Mouse (Mus musculus) left cerebral cortex, adult 8-10 months (tissue): Measurements from ENCODE around the gene Olfr263. TPM values are rescaled to one million over a fixed set of nuclear protein-coding genes. Genes with fewer than 3 reads are reported as not detected.
"Not testable (repeated sequence)": the region's sequence is repeated elsewhere in the genome, so short reads cannot be mapped to it uniquely, and the experiment has no call there.

Source experiments
- DNase-seq, 2 experiments: peaks; one replicate each; pipeline ENCODE4 v3.0.0; 2022; ENCODE audit warnings: low spot score in 2 of 2
- total RNA-seq, 4 experiments: library from RNA; stranded (reverse); gene quantifications; 2 replicates each; pipeline ENCODE4 v1.2.4; 2022

Gene Olfr263
- not detected for total RNA-seq

DNA sequence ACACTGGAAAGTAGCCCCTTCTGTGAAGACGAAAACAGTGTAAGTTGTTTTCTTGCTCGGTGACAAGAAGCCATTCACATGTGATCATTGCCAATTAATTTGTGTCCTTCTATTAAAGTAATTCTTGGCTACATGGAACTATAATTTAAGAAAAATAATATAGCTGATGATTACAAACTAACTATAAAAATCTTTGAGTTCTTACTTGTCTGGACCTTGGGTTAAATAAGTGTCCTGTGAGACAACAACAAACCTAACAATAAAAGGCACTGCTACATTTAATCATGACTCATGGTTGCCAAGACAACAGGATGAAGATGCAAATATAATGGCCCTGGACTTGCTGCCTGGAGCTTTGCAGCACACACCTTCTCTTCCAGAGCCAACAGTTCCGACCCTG is at the start of gene Olfr263:
Gene Olfr263, plus strand, starts transcription at position 301 of the 400 bp plus-strand sequence.
- DNase-seq, result not testable (repeated sequence)

DNA sequence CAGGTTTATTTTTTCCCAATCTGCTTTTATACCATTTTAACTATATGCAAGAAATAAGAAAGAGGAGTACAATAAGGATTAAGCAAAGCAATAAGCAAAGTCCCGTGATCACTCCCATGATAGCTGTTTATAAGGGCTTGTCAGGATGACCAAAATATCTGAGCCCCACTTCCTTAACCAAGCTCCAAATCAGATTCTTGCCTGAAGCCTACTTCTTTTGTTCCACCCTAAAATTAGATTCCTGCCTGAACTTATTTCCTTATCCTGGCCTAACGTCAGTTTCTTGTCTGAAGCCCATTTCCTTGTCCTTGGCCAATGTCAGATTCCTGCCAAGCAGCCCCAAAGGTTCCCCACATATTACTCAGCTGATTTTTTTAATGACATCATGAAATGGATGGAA is 46.8 kb upstream of the Olfr263 start:
- DNase-seq, result no peak

DNA sequence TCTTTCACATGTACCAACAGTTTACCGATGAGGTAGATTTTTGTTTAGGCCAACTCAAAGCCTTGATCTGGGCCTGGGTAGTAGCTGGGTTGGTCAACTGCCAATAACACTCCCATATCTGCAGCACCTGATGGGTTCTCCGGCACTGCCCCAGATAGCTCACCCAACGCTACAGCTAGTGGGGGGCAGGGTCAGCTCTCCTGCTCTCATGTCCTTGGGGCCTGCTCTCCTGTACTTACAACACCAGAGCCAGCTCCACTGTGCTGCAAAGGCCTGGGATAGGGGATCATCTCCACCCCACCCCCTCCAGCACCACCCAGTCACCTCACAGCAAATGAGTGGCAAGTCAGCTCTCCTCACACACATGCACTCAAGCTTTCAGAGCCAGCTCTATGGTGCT is 19.7 kb upstream of the Olfr263 start:
- no peak for DNase-seq

DNA sequence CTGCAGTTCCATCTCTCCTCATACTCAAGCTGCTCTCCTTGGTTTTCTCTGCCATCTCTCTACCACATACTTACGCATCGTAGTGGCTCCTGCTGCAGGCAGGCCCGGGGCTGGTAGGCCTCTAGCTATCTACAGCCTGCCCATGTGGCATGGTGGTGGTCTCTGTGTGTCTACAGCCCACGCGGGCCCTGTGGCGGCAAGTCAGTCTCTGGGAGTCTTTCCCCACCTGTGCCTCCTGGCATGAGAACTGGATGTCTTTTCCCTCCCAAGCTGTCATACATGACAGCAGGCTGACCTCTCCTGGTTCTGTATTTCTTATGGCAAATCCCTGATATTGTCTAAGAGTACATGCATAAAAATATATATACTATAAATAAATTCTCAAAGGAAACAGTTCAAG is 19.0 kb upstream of the Olfr263 start:
- DNase-seq, result no peak

DNA sequence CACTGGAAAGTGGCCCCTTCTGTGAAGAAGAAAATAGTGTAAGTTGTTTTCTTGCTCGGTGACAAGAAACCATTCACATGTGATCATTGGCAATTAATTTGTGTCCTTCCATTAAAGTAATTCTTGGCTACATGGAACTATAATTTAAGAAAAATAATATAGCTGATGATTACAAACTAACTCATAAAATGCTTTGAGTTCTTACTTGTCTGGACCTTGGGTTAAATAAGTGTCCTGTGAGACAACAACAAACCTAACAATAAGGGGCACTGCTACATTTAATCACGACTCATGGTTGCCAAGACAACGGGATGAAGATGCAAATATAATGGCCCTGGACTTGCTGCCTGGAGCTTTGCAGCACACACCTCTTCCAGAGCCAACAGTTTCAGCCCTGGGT is 18.3 kb upstream of the Olfr263 start, which contains the start of gene Olfr1369-ps1:
Gene Olfr1369-ps1, plus strand, starts transcription at position 301 of the 400 bp plus-strand sequence.
- not testable (repeated sequence) for DNase-seq

DNA sequence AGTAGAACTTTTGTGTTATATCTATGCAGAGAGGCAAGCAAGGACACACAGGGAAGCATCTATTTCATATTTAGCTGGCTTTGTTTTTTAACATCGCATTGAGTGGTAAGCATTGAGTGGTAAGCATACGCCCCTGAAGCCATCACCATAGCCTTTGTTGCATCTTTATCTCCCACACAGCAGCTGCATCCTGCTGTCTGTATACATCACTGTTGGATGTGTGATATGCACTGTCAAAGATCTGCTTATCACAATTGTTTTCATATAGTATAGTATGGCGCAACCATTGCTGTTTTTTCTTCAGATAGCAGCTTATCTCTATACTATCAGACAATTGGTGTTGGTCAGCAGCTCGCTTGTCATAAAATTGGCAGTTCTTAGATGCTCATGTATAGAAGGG is 15.3 kb upstream of the Olfr263 start:
- no peak for DNase-seq

DNA sequence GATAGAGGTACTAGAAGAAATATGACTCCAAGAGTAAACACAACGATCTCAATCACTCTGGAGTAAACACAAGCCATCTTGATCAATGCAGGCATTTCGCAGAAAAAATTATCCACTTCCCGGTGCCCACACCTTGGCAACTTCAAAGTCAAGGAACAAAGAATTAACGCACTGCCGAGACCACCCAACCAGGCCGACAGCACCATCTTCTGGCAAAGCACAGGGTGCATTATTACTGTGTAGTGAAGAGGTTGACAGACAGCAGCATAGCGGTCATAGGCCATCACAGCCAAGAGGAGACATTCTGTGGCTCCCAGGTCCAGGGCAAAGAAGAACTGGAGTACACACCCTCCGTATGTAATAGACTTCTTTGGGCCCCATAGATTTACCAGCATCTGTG is 13.0 kb downstream of the Olfr263 start:
- no peak for DNase-seq

DNA sequence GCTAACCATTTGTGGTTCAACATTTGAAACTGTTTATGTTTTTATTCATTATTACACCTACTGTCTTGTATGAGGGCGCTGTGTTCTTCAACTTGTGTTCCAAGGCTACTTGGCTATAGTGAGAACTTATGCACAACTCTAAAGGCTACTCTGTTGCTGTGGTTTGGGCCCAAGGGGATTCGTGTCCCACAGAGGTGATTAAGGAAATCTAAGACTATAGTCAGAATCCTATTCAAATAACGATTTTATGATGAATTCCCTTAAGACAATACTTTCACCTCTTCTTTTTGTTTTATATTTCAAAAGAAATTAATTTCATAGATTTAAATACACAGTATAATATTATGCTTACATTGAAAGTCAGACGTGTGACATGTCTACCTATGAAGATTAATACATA is 16.3 kb downstream of the Olfr263 start, which contains the start of gene Olfr1368:
Gene Olfr1368, minus strand, starts transcription at position 101 of the 400 bp plus-strand sequence.
- no peak for DNase-seq

DNA sequence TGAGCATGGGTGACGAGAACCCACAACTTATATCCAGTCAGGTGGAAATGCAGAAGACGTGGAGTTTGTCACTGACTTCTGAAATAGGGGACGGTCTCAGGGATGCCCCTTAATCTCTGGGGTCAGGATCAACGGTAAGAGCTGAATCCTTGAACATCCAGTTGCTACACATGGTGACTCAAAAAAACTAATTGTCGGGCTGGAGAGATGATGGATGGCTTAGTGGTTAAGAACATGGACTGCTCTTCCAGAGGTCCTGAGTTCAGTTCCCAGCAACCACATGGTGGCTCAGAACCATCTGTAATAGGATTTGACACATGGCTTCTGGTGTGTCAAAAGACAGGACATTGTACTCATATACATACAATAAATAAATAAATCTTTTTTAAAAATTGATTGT is 26.4 kb downstream of the Olfr263 start:
- no peak for DNase-seq

DNA sequence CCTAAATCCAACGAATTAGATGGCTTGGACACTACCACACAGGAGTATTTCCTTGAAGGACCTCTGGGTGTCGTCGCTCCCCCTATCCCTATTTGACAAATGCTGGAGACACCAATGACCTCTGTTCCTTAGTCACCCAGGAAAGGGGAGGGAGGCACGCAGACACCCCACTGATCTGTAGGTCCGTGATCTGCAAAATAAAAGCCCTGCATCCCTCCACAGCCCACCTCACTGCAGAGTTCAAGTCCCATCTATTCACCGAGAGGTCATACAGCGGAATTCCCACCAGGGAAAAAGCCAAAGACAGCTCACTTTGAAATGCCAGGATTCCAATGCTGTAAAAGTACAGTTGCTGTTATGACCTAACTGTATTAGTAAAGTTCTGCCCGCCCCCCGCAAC is 28.6 kb downstream of the Olfr263 start:
- no peak for DNase-seq

DNA sequence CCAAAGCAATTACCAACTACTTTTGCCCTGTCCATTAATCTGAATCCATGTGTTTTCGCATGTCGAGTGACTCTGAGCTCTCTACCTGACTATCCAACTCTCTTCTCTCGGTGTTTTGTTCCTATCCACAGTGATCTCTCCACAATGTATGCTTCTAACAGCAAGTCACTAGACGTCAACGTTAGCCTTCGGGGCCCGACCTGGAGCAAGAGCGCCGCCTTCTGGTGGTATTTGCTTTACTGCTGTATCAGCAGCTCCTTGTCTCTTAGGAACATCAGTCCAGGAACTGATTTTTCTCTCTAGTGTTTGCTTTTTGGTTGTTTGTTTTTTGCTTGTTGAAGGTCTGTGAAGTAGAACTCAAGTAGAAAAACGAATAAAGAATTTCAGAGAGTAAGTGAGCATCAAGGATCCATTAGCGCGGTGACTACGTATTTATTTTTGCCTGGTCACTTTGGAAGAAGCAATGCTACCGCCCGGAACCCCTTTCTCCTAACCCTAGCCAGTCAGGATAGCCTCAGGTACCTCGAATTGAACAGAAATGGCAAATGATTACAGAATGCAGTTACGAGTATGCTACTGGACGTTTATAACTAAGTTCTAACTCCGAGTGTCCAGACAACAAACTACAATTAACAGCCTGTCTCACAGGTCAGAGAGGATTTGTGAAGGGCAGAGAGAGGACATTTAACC is 29.5 kb downstream of the Olfr263 start:
- DNase-seq, result peak; percentile 65 to 72

DNA sequence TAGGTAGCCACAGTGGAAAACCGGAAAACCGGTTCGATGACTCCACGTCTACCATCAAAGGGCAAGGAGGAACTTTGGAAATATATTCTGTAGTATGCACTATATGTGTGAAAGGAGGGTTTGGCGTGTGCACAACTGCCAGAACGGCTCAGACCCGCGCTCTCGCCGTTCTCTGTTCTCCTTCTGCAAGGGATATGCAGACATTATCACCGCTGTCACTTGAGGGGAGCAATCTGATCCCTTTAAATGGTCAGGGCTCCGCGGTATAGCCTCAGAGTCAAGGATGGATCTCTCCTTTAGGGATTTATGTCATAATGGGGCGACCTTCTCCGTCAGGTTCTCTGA is 30.0 kb downstream of the Olfr263 start:
- no peak for DNase-seq

DNA sequence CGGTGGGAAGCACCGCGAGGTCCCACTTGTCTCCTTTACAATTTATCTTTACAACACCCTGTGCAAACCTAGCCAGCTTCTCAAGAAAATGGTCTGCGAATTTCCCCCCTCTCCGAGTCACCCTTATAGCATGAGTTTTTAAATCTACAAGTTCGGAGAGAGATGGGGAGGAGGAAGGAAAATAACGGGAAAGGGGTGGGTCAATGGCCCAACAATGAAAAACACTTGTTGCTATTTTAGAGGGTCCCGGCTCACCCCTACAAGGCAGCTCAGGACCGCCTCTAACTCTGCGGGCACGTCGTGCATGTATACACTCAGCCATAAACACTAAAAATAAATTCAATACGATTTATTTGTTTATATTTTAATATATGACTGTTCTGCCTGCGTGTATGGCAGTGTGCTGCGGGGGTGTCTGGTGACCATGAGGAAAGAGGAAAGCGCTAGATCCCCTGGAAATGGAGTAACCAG is 30.6 kb downstream of the Olfr263 start:
- DNase-seq, result no peak

DNA sequence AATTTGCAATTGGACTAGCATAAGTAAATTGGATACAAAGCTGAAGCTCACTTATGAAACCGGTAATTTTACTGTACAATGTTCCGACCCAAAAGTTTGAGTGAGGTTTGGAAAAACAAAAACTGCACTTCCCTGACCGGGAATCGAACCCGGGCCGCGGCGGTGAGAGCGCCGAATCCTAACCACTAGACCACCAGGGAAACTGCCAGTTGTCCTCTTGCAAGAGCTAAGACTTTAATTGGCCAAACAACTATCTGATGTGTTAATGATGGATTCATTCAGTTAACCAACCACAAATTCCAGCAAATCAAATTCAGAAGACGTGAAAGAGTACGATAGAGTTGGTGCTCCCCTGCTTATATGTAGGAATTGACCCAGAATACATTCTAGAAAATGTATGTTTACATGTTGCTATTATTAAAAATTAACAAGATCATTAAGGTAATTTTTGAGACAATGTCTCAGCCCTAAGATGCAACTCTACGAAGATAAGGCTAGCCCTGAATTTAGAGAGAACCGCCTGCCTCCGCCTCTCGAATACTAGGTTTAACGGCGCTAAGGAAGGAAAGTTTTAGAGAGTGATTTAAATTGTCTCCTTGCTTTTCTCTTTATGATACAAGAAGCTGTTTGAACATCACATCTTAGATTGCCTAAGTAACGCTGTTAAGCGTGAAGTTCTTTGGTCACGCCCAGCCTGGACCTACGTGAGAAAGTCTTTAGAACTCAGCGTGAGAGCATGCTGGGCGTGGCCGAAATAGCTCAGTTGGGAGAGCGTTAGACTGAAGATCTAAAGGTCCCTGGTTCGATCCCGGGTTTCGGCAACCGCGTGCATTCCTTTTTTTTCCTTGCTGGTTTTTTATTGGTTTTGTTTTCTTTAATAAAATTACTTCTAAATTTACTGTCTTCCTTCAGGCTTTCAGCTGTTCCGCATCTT is 31.5 kb downstream of the Olfr263 start:
- DNase-seq, result peak; percentile 71 to 99

DNA sequence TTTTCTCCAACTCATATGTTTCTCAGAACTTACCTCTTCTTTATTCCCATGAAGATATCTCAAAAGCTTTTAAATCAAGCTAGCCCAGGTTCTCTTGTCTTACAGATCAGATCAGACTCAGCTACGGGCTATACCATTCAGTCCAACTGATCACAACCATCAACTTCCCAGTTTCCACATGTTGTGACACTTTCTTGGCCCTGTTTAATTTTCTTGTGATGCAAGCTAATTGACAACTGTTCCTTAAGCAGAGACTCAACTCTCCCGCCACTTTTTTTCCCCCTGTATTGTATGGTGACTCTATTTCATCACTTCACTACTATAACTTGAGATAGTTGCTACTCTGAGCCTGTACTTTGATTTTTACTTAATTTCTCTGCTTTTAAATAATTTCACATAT is 32.2 kb downstream of the Olfr263 start:
- DNase-seq, result no peak

DNA sequence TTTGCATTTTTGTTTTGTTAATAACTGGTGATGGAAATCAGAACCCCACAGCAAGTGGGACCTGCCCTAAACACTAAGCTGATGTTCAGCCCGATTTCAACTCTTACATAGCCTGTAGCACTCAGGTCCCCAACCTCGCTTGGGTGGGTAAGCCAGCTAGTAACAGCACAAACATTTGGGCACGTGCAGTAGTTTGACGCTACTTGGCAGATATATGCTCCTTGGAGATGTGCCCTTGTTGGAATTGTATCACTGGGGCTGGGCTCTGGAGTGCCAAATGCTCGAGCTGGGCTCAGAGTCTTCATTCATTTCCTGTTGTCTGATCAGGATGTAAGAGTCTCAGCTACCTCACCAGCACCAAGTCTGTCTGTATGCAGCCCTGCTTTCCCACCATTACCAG is 33.2 kb downstream of the Olfr263 start:
- no peak for DNase-seq

DNA sequence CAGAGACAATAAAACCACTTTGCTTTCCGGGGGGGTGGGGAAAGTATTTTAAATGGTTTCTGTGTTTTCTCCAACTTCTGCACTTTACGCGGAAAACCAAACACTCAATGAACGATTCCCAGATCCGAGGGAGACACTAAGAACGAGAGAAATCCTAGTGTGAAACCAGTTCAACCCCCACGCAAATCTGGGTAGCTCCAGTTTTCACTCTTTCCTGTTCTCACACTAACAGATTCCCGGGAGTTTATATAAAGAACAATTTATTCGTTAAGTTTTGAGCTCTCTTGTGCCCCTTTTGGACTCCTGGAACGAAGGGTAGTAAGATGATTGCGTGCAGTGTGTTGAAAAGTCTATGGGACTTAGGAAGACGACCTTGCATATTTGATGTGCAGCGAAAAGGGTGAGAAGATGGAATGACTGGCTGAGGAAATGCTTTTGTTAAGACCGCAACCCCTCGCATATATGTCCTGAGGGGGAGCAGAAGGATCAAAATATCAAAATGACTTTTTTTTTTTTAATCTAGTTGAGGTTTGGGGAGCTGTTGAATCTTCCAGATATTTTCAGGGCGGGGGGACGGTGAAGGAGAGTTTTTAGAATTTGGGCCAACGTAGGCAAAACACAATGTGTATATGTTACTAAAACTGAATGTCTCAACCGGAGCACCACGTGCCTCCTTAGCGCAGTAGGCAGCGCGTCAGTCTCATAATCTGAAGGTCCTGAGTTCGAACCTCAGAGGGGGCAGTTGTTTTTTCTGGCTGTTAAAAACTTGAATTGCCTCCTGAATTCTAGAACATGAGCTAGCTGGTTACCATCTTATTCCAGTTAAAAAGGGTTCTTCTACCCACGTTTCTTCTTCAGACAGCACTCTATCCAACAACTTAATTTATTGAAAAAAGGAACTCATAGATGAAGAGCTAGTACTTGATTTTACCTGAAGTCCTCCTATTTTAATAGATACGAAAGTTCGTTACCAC is 37.8 kb downstream of the Olfr263 start:
- peak; percentile 55 to 77 for DNase-seq

DNA sequence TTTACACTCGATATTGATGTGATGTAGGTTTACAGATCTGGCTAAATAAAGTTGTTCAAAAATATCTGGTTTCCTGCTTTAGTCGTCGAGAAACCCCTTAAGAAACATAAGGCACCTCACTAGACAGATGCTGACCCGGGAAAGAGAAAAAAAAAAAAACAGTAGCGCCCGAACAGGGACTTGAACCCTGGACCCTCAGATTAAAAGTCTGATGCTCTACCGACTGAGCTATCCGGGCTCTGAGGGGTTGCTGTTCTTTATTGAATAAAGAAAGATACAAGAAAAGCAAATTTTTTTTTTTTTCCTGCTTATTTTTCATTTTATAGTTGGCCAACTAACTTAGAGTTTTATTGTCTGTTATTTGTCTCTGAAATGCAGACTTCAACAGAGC is 38.5 kb downstream of the Olfr263 start:
- DNase-seq, result no peak

DNA sequence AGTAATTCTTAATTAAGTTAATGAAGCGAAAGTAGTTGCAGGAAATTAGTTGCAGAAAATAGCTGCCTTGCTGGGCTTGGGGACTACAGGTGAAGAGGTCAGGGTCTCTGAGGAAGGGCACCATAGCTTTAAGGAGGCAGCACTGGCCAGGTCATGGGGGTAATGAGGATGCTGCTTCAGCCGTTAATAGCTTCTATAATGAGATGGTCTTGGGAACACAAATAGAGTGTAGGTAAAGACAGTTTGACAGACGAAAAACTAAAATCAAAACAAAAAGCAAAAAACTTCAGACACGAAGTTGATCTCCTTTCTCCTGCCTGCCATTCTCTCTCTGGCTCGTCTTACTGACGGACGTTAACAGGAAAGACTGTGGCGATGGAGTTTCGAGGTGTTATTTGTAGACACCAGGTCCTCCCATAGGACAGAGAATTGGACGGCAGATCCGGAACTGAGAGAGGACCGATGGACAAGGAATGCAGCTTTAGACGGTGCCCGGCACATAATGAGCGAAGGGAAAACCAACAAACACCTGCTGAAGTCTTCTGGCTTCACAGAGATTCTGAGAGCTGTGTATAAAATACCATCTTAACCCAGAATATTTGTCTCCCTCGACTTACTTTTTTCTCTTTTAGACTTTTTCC is 39.1 kb downstream of the Olfr263 start:
- DNase-seq, result no peak

DNA sequence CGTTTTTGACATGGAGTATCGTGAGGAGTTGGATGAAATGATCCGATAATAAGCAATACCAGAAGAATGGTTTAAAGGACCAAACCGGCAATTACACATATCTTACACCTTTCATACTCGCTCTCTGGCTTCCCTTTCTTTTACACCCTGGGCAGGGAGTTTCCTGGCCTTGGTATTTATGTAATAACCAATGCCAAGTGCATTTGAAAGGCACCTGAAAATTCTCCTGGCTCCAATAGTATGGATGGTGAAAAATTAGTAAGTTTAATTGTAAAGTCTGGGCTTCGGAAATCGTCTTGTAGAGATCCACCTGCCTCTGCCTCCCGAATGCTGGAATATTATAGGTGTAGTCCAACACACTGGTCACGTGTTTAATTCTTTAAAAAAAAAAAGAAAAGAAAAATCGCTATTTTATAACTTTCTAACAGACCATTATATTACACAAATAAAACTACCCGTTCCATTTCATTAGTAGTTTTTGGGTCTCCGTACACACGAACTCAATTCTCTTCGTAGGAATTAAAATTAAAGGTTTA is 39.8 kb downstream of the Olfr263 start:
- DNase-seq, result no peak
